Mouse (Mus musculus): ENCODE data around the gene Olfr46. TPM values are rescaled to one million over a fixed set of nuclear protein-coding genes. Genes with fewer than 3 reads are reported as not detected.
"Not testable (repeated sequence)": the region's sequence is repeated elsewhere in the genome, so short reads cannot be mapped to it uniquely, and the experiment has no call there.

The Olfr46 gene
- not detected for total RNA-seq (2021)
- polyA plus RNA-seq (2012; rRNA removed), result not detected in 2 replicates
- long read RNA-seq, result 0 reads

GRCm38 (mm10) chr7:140600969-140601368 is at the start of gene Olfr46:
Olfr46 (plus strand) TSS chr7:140601269.
- H3K4me3 ChIP-seq; H3K9ac ChIP-seq (ENCODE audit: low read depth, low read length); intact Hi-C loops (cut with DNase I); DNase-seq; H3K4me1 ChIP-seq (ENCODE audit: control insufficient read depth, insufficient read depth, low read length); H3K79me2 ChIP-seq (replicated peaks; ENCODE audit: control insufficient read depth, insufficient read depth, low read length); H3K27ac ChIP-seq; H3K27me3 ChIP-seq (ENCODE audit: control insufficient read depth, insufficient read depth, low read length); H3K36me3 ChIP-seq (ENCODE audit: control insufficient read depth, insufficient read depth, low read length): not testable (repeated sequence)
- WGBS, result 68% methylated on average over 2 of the region's 2 CpGs

- intact Hi-C loops (cut with DNase I), result no loop called here
- no peak for DNase-seq
- WGBS, result 48% methylated on average over 3 of the region's 3 CpGs
These were observed 33.5 kb upstream of the Olfr46 start, which contains the start of gene Olfr538 for GRCm38 (mm10) chr7:140567586-140567985. Olfr538 (plus strand) TSS chr7:140567886.

GRCm38 (mm10) chr7:140628670-140629069 is 27.6 kb downstream of the Olfr46 start, which contains the start of gene Olfr61:
Olfr61 (plus strand) TSS chr7:140628970.
- H3K4me3 ChIP-seq; DNase-seq; H3K9ac ChIP-seq (ENCODE audit: low read depth, low read length); H3K36me3 ChIP-seq (ENCODE audit: control insufficient read depth, insufficient read depth, low read length); H3K4me1 ChIP-seq (ENCODE audit: control insufficient read depth, insufficient read depth, low read length); H3K27ac ChIP-seq; intact Hi-C loops (cut with DNase I); H3K79me2 ChIP-seq (replicated peaks; ENCODE audit: control insufficient read depth, insufficient read depth, low read length); H3K27me3 ChIP-seq (ENCODE audit: control insufficient read depth, insufficient read depth, low read length): not testable (repeated sequence)
- WGBS, result 70% methylated on average over 3 of the region's 3 CpGs

More at GRCm38 (mm10) chr7:140567586-140567985, 33.5 kb upstream of the Olfr46 start, which contains the start of gene Olfr538:
- Histone ChIP-seq H3K36me3 (ENCODE audit: control insufficient read depth, insufficient read depth, low read length) (no peaks in the 10 kb centered on the region), H3K4me3 (no peak within 1 kb of the TSS), H3K27me3 (ENCODE audit: control insufficient read depth, insufficient read depth, low read length) (no peaks in the 10 kb centered on the region), H3K79me2 (replicated peaks; ENCODE audit: control insufficient read depth, insufficient read depth, low read length) (no peaks in the 10 kb centered on the region), H3K4me1 (ENCODE audit: control insufficient read depth, insufficient read depth, low read length) (no peaks in the 10 kb centered on the region), H3K27ac (no peak within 1 kb of the TSS), H3K9ac (ENCODE audit: low read depth, low read length) (no peak within 1 kb of the TSS)
- no peak for TF ChIP-seq POLR2A (IDR thresholded peaks at IDR 0.05; ENCODE audit: insufficient read depth, low read depth, low read length)

- Histone ChIP-seq H3K79me2 (replicated peaks; ENCODE audit: control insufficient read depth, insufficient read depth, low read length) (no peaks in the 10 kb centered on the region), H3K4me3 (no peak overlapping the region), H3K4me1 (ENCODE audit: control insufficient read depth, insufficient read depth, low read length) (no peaks in the 10 kb centered on the region), H3K9ac (ENCODE audit: low read depth, low read length) (no peak overlapping the region), H3K36me3 (ENCODE audit: control insufficient read depth, insufficient read depth, low read length) (no peaks in the 10 kb centered on the region), H3K27ac (no peak overlapping the region), H3K27me3 (ENCODE audit: control insufficient read depth, insufficient read depth, low read length) (no peaks in the 10 kb centered on the region)
- TF ChIP-seq EP300 (IDR thresholded peaks at IDR 0.05; ENCODE audit: insufficient read depth, low read depth, low read length) (no peak), POLR2A (IDR thresholded peaks at IDR 0.05; ENCODE audit: insufficient read depth, low read depth, low read length) (no peak), CTCF (IDR thresholded peaks at IDR 0.05) (no peak)
- WGBS, result 58% methylated on average over 1 of the region's 1 CpGs
- intact Hi-C loops (cut with DNase I), result no loop called here
- DNase-seq, result no peak
These were observed 29.5 kb downstream of the Olfr46 start for GRCm38 (mm10) chr7:140630559-140630958.

GRCm38 (mm10) chr7:140646152-140646551 is 45.1 kb downstream of the Olfr46 start, which contains the start of gene Olfr53:
Olfr53 (plus strand) TSS chr7:140646452.
- WGBS, result 72% methylated on average over 1 of the region's 1 CpGs
- no peak within 1 kb of the TSS for H3K4me3 ChIP-seq
- intact Hi-C loops (cut with DNase I), result no loop called here
- no peaks in the 10 kb centered on the region for H3K27me3 ChIP-seq (ENCODE audit: control insufficient read depth, insufficient read depth, low read length)
- no peaks in the 10 kb centered on the region for H3K36me3 ChIP-seq (ENCODE audit: control insufficient read depth, insufficient read depth, low read length)
- TF ChIP-seq CTCF (IDR thresholded peaks at IDR 0.05), result no peak
- no peak for TF ChIP-seq POLR2A (IDR thresholded peaks at IDR 0.05; ENCODE audit: insufficient read depth, low read depth, low read length)
- TF ChIP-seq EP300 (IDR thresholded peaks at IDR 0.05; ENCODE audit: insufficient read depth, low read depth, low read length), result no peak
- H3K27ac ChIP-seq, result no peak within 1 kb of the TSS
- DNase-seq, result no peak
- H3K9ac ChIP-seq (ENCODE audit: low read depth, low read length), result no peak within 1 kb of the TSS
- H3K79me2 ChIP-seq (replicated peaks; ENCODE audit: control insufficient read depth, insufficient read depth, low read length), result no peaks in the 10 kb centered on the region
- no peaks in the 10 kb centered on the region for H3K4me1 ChIP-seq (ENCODE audit: control insufficient read depth, insufficient read depth, low read length)

- H3K9ac ChIP-seq (ENCODE audit: low read depth, low read length), result no peak within 1 kb of the TSS
- H3K27me3 ChIP-seq (ENCODE audit: control insufficient read depth, insufficient read depth, low read length), result no peaks in the 10 kb centered on the region
- H3K27ac ChIP-seq, result no peak within 1 kb of the TSS
- intact Hi-C loops (cut with DNase I), result no loop called here
- DNase-seq, result no peak
- WGBS, result 53% methylated on average over 4 of the region's 4 CpGs
- no peaks in the 10 kb centered on the region for H3K4me1 ChIP-seq (ENCODE audit: control insufficient read depth, insufficient read depth, low read length)
- no peak within 1 kb of the TSS for H3K4me3 ChIP-seq
- TF ChIP-seq CTCF (IDR thresholded peaks at IDR 0.05), result no peak
- no peak for TF ChIP-seq POLR2A (IDR thresholded peaks at IDR 0.05; ENCODE audit: insufficient read depth, low read depth, low read length)
- no peak for TF ChIP-seq EP300 (IDR thresholded peaks at IDR 0.05; ENCODE audit: insufficient read depth, low read depth, low read length)
- no peaks in the 10 kb centered on the region for H3K36me3 ChIP-seq (ENCODE audit: control insufficient read depth, insufficient read depth, low read length)
- H3K79me2 ChIP-seq (replicated peaks; ENCODE audit: control insufficient read depth, insufficient read depth, low read length), result no peaks in the 10 kb centered on the region
These were observed 58.6 kb downstream of the Olfr46 start, which contains the start of gene Olfr539 for GRCm38 (mm10) chr7:140659630-140660029. Olfr539 (plus strand) TSS chr7:140659930.

Other genes starting within 250 kb of the Olfr46 start
- gene Olfr60, start 239.6 kb upstream of the Olfr46 start, total RNA-seq (2021), result not detected
- gene Olfr60, start 239.6 kb upstream of the Olfr46 start, polyA plus RNA-seq (2012; rRNA removed), result not detected in 2 replicates
- gene Olfr530, start 224.9 kb upstream of the Olfr46 start, total RNA-seq (2021), result not detected
- not detected in 2 replicates for gene Olfr530, start 224.9 kb upstream of the Olfr46 start, polyA plus RNA-seq (2012; rRNA removed)
- not detected for gene Olfr531, start 198.4 kb upstream of the Olfr46 start, total RNA-seq (2021)
- not detected in 2 replicates for gene Olfr531, start 198.4 kb upstream of the Olfr46 start, polyA plus RNA-seq (2012; rRNA removed)
- gene Olfr532, start 179.6 kb upstream of the Olfr46 start, total RNA-seq (2021), result not detected
- gene Olfr532, start 179.6 kb upstream of the Olfr46 start, polyA plus RNA-seq (2012; rRNA removed), result not detected in 2 replicates
- not detected for gene Olfr533, start 137.9 kb upstream of the Olfr46 start, total RNA-seq (2021)
- gene Olfr533, start 137.9 kb upstream of the Olfr46 start, polyA plus RNA-seq (2012; rRNA removed), result not detected in 2 replicates
- gene Olfr535, start 117.1 kb upstream of the Olfr46 start, total RNA-seq (2021), result not detected
- gene Olfr535, start 117.1 kb upstream of the Olfr46 start, polyA plus RNA-seq (2012; rRNA removed), result not detected in 2 replicates
- gene Olfr536, start 93.9 kb upstream of the Olfr46 start, total RNA-seq (2021), result not detected
- gene Olfr536, start 93.9 kb upstream of the Olfr46 start, polyA plus RNA-seq (2012; rRNA removed), result not detected in 2 replicates
- not detected for gene Olfr538, start 33.4 kb upstream of the Olfr46 start, total RNA-seq (2021)
- not detected in 2 replicates for gene Olfr538, start 33.4 kb upstream of the Olfr46 start, polyA plus RNA-seq (2012; rRNA removed)
- not detected for gene Olfr61, start 27.7 kb downstream of the Olfr46 start, total RNA-seq (2021)
- gene Olfr61, start 27.7 kb downstream of the Olfr46 start, polyA plus RNA-seq (2012; rRNA removed), result not detected in 2 replicates
- not detected for gene Olfr53, start 45.2 kb downstream of the Olfr46 start, total RNA-seq (2021)
- gene Olfr53, start 45.2 kb downstream of the Olfr46 start, polyA plus RNA-seq (2012; rRNA removed), result not detected in 2 replicates
- not detected for gene Olfr539, start 58.7 kb downstream of the Olfr46 start, total RNA-seq (2021)
- gene Olfr539, start 58.7 kb downstream of the Olfr46 start, polyA plus RNA-seq (2012; rRNA removed), result not detected in 2 replicates
- gene Olfr45, start 80.7 kb downstream of the Olfr46 start, total RNA-seq (2021), result not detected
- not detected in 2 replicates for gene Olfr45, start 80.7 kb downstream of the Olfr46 start, polyA plus RNA-seq (2012; rRNA removed)
- not detected for gene Olfr541, start 96.0 kb downstream of the Olfr46 start, total RNA-seq (2021)
- gene Olfr541, start 96.0 kb downstream of the Olfr46 start, polyA plus RNA-seq (2012; rRNA removed), result not detected in 2 replicates
- gene Cyp2e1, start 162.5 kb downstream of the Olfr46 start, total RNA-seq (2021), result 10 to 100 TPM in 1 of 2 experiments, 1 to 10 TPM in 1; 9.6 to 12.7 TPM
- gene Cyp2e1, start 162.5 kb downstream of the Olfr46 start, polyA plus RNA-seq (2012; rRNA removed), result 6.4 and 18.7 TPM in 2 replicates
- not detected for gene Syce1, start 186.6 kb downstream of the Olfr46 start, total RNA-seq (2021)
- 0.10 TPM in 1 of 2 replicates, not detected in the other for gene Syce1, start 186.6 kb downstream of the Olfr46 start, polyA plus RNA-seq (2012; rRNA removed)
- gene Zfp941, start 220.9 kb downstream of the Olfr46 start, total RNA-seq (2021), result under 1 TPM; 0.14 to 0.29 TPM
- 0.10 and 0.15 TPM in 2 replicates for gene Zfp941, start 220.9 kb downstream of the Olfr46 start, polyA plus RNA-seq (2012; rRNA removed)
- gene Urah, start 233.7 kb downstream of the Olfr46 start, total RNA-seq (2021), result 1 to 10 TPM; 1.1 to 1.4 TPM
- 0.85 and 2.2 TPM in 2 replicates for gene Urah, start 233.7 kb downstream of the Olfr46 start, polyA plus RNA-seq (2012; rRNA removed)
- gene Scgb1c1, start 244.3 kb downstream of the Olfr46 start, total RNA-seq (2021), result 10 to 100 TPM; 22.6 to 27.5 TPM
- 54.5 and 56.6 TPM in 2 replicates for gene Scgb1c1, start 244.3 kb downstream of the Olfr46 start, polyA plus RNA-seq (2012; rRNA removed)
- gene Odf3, start 246.5 kb downstream of the Olfr46 start, total RNA-seq (2021), result not detected
- 0.25 and 0.38 TPM in 2 replicates for gene Odf3, start 246.5 kb downstream of the Olfr46 start, polyA plus RNA-seq (2012; rRNA removed)

Measured in heart, adult 2 months (tissue).